Mouse (Mus musculus) limb, embryonic 12.5 days (tissue): ENCODE data around the gene Dagla. TPM values are rescaled to one million over a fixed set of nuclear protein-coding genes. Genes with fewer than 3 reads are reported as not detected.
A peak's percentile ranks its signal among the peaks of the same experiment; 100 is the strongest.

Experiments
- ATAC-seq: fragments of 200-750 bp; cut with Nextera tagmentation; 2 replicates; pipeline ENCODE4 v1.8.0; 2017; ENCODE audit warnings: low read depth, moderate TSS enrichment; ENCODE audit not compliant: insufficient number of reproducible peaks, insufficient read depth, low FRiP score, low TSS enrichment
- H3K27ac ChIP-seq: fragments of 300-500 bp; sonication (generic); 2 replicates; pipeline ENCODE4 v1.5.1; 2016; ENCODE audit warnings: mild to moderate bottlenecking, moderate library complexity
- H3K27me3 ChIP-seq: fragments of 300-500 bp; sonication (generic); 2 replicates; pipeline ENCODE4 v1.6.1; 2016; ENCODE audit warnings: mild to moderate bottlenecking, moderate library complexity
- H3K36me3 ChIP-seq: fragments of 300-500 bp; sonication (generic); 2 replicates; pipeline ENCODE4 v1.6.1; 2016; ENCODE audit warnings: mild to moderate bottlenecking, moderate library complexity
- H3K4me1 ChIP-seq: fragments of 300-500 bp; sonication (generic); replicated peaks from 2 replicates; pipeline ENCODE4 v1.6.1; 2016
- H3K4me2 ChIP-seq: fragments of 300-500 bp; sonication (generic); 2 replicates; pipeline ENCODE4 v1.6.1; 2016; ENCODE audit warnings: mild to moderate bottlenecking, moderate library complexity
- H3K4me3 ChIP-seq: fragments of 300-500 bp; sonication (generic); replicated peaks from 2 replicates; pipeline ENCODE4 v1.5.1; 2016; ENCODE audit warnings: mild to moderate bottlenecking
- H3K9ac ChIP-seq: fragments of 300-500 bp; sonication (generic); replicated peaks from 2 replicates; pipeline ENCODE4 v1.6.1; 2016; ENCODE audit warnings: mild to moderate bottlenecking, moderate library complexity
- H3K9me3 ChIP-seq: fragments of 300-500 bp; sonication (generic); 2 replicates; pipeline ENCODE4 v1.6.1; 2016; ENCODE audit warnings: mild to moderate bottlenecking, moderate library complexity
- WGBS: fragments of 180-500 bp; shearing (Covaris S2); methylation state at CpG from one replicate; pipeline ENCODE4 v1.1.7; 2016; 5-methylcytosine and 5-hydroxymethylcytosine counted together
- polyA plus RNA-seq: library from polyadenylated mRNA; unstranded; fragments of >200 nt; fragmentation: Nextera tagmentation; extraction: Ambion mirVana; gene quantifications from 2 replicates; pipeline ENCODE4 v1.2.1, GENCODE M21; 2016

Gene Dagla
- polyA plus RNA-seq, 1 experiment from 2014 or later: 1.8 TPM

DNA sequence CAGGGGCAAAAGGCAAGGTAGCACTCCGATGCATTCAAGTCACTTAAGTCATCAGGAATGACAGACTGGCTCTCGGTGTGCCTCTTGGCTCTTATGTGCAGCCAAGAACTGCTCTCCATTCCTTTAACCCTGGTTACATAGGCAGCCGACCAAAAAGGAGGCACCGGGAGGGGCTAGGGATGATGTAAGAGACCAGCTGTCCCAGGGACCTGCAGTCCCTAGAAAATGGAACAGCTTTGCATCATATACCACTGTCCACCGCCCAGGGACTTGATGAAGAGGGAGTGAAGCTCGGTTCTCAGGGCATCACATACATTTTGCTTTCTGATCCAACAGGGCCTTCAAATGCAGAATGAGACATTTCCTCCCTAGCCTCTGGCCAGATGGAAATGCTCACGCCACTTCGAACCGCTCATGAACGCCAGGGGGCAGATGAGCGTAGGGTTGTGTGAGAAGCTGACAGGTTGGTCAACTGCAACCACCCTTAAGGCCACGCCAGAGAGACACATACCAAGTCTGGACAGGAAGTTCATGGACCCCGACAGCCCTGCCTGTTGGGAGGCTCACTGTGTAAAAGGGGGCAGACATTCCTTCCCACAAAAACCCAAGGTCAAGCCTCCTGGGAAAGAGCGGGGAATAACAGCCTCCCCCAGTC lies 38.4 kb downstream of the Dagla start:
- no peak overlapping the region for H3K9ac ChIP-seq
- peak overlapping the region; percentile 24; the same call in 1 of the 2 replicates for H3K4me2 ChIP-seq
- no peak overlapping the region for H3K27ac ChIP-seq
- no peak; the same call in 1 of the 2 replicates for ATAC-seq
- H3K36me3 ChIP-seq: no peaks in the 10 kb centered on the region
- no peaks in the 10 kb centered on the region for H3K9me3 ChIP-seq
- peaks cover 58% of the 10 kb centered on the region for H3K27me3 ChIP-seq
- peaks cover 28% of the 10 kb centered on the region for H3K4me1 ChIP-seq
- no peak overlapping the region for H3K4me3 ChIP-seq
- 23% methylated on average over 14 of the region's 14 CpGs for WGBS

DNA sequence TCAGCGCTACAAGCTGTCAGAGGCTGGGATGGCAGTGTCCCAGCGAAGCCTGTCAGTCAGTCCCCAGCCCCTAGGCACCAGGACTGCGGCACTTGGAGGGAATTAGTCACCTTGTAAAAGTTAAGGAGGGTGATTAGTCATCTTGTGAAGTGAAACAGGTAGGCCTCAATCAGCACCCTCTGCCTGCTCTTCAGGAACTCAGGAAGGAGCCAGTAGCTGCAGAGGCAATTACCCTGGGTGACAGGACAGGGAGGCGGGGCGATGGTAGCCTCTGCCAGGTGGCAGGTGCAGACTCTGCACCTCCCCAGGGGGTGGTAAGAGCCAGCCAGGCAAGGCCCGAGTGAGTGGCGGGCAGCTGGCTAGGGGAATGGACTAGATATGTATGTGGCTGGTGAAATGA lies 43.3 kb downstream of the Dagla start:
- Histone ChIP-seq H3K36me3 (no peaks in the 10 kb centered on the region), H3K9ac (no peak overlapping the region), H3K27me3 (peaks cover 73% of the 10 kb centered on the region), H3K27ac (no peak overlapping the region), H3K9me3 (no peaks in the 10 kb centered on the region), H3K4me1 (peaks cover 21% of the 10 kb centered on the region), H3K4me2 (no peak overlapping the region), H3K4me3 (no peak overlapping the region)
- 27% methylated on average over 7 of the region's 7 CpGs for WGBS
- ATAC-seq: no peak

DNA sequence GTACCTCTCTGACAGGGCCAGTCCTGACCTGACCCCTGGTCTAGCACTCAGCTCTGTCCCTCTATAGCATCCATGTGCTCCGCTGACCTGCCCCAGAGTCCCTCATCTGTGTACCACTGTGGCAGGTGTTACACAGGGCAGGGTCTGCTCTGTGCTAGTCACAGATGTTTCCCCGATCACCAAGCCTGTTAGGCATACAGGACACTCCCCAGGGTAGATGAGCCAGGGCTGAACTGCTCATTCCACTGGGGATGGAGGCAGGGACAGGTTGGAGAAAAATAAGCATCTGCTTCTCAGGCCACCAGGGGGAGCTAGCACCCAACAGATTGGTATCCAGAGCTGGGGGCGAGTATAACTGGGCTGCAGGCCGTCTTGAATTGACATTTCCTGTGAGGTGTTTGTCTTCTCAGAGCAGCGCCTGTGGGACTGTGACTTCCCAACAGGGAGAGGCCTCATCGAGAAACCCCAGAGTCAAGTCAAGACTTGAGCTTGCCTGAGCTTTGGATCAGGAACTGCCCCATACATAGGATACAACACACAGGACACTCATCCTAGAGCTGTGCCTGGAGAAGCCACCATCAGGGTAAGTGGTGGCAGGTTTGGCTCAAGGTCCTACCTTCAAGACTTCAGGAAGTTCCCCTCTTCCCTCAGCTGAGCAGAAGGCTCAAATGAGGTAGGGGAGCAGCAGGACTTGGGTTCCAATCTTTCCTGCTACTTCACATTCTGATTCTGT lies 46.2 kb downstream of the Dagla start:
- Histone ChIP-seq H3K36me3 (no peaks in the 10 kb centered on the region), H3K27me3 (peaks cover 55% of the 10 kb centered on the region), H3K4me2 (no peak overlapping the region), H3K4me1 (peaks cover 10% of the 10 kb centered on the region), H3K4me3 (no peak overlapping the region), H3K9me3 (no peaks in the 10 kb centered on the region), H3K27ac (no peak overlapping the region), H3K9ac (no peak overlapping the region)
- 20% methylated on average over 6 of the region's 6 CpGs for WGBS
- ATAC-seq: 0 out of 2 replicates have a peak, but pooled peaks have one; percentile 44

DNA sequence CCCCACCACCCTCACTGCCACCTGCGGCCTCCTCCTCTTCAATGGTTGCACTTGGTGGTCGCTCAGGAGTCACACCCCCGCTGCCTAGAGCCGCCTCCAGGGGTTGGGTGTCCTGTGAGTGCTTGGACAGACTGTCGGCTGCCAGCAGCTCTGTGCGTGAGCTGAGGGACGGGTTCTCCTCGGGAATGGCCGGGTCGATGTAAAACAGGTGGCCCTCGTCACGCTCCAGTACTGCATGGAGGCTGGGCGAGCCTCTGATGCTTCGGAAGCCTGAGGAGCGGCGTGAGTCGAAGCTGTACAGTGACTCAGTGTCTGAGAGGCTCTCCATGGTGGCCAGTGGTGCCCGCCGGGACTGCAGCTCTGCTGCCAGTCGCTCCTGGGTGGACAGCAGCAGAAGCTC lies 56.5 kb downstream of the Dagla start:
- Histone ChIP-seq H3K4me3 (no peak overlapping the region), H3K9ac (no peak overlapping the region), H3K4me1 (peaks cover 40% of the 10 kb centered on the region), H3K4me2 (no peak overlapping the region), H3K36me3 (0 out of 2 replicates have a peak, but pooled peaks cover 9% of the 10 kb centered on the region), H3K27me3 (peaks cover 39% of the 10 kb centered on the region), H3K9me3 (no peaks in the 10 kb centered on the region), H3K27ac (no peak overlapping the region)
- ATAC-seq: peak; percentile 11; the same call in 1 of the 2 replicates
- 32% methylated on average over 20 of the region's 20 CpGs for WGBS

DNA sequence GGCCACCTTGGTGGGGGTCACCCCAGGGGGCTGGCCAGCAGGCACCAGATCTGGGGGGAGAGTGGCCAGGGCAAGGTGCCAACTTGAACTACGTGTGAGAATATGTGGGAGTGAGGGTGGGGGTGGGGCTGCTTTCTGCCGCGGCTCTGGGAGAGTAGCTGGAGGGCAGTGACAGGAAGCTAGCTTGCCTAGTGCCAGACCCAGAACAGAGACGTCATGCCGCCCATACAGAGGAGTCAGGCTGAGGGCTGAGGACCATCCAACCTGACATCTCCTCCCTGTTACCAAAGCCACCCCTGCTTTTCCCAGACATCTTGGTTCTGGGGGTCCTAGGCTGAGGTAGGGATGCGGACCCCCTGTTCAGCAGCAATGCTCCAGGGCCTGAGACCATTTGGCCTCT lies 57.5 kb downstream of the Dagla start:
- no peak overlapping the region; the same call in 1 of the 2 replicates for H3K4me2 ChIP-seq
- no peak overlapping the region for H3K4me3 ChIP-seq
- WGBS: 19% methylated on average over 6 of the region's 6 CpGs
- H3K9ac ChIP-seq: no peak overlapping the region
- H3K4me1 ChIP-seq: peaks cover 46% of the 10 kb centered on the region
- H3K27ac ChIP-seq: no peak overlapping the region
- 0 out of 2 replicates have a peak, but pooled peaks cover 9% of the 10 kb centered on the region for H3K36me3 ChIP-seq
- H3K27me3 ChIP-seq: peaks cover 39% of the 10 kb centered on the region
- no peaks in the 10 kb centered on the region for H3K9me3 ChIP-seq
- ATAC-seq: no peak

DNA sequence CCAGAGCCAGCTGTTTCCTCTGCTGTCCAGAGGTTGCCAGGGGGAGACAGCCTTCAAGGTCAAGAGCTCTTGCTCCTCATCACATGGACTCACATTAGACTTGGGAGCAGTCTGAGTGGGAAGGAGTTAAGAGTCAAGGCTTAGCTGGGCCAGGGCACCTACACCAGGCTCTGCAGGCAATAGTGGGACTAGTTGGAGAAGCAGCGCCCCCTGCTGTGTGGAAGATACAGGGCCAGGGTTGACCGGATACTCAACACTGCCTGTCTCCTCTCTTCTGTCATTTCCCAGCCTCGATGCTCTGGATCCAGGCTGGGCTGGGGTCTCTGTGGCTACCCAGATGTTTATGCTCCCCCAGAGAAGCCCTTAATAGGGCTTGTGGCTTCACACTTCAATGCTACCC lies 60.5 kb downstream of the Dagla start:
- peaks cover 58% of the 10 kb centered on the region for H3K4me1 ChIP-seq
- WGBS: 21% methylated on average over 3 of the region's 3 CpGs
- ATAC-seq: no peak
- 0 out of 2 replicates have a peak overlapping the region, but pooled peaks have one; percentile 5 for H3K27ac ChIP-seq
- H3K9me3 ChIP-seq: no peaks in the 10 kb centered on the region
- no peak overlapping the region for H3K4me3 ChIP-seq
- H3K9ac ChIP-seq: no peak overlapping the region
- no peak overlapping the region for H3K4me2 ChIP-seq
- peaks cover 14% of the 10 kb centered on the region for H3K27me3 ChIP-seq
- 0 out of 2 replicates have a peak, but pooled peaks cover 9% of the 10 kb centered on the region for H3K36me3 ChIP-seq

DNA sequence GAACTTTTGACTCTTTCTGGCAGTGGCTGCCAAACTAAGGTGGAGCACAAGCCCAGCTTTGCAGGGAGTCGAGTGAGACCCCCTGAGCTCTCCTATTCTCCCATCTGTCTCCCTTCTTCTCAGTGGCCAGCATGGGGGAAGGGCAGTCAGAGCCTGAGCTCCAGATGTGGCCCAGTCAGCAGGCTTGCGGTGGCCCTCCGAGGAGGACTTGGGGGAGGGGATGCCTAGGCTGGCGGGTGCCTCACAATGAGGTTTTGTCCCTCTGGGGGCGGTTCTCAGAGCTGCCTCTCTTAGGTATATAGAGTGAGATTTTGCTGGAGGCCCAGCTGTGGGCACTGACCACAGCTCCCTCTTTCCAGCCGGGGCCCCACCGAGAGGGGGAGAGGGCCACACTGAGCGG lies 61.8 kb downstream of the Dagla start:
- H3K4me2 ChIP-seq: 0 out of 2 replicates have a peak overlapping the region, but pooled peaks have one; percentile 6
- H3K9me3 ChIP-seq: no peaks in the 10 kb centered on the region
- H3K27ac ChIP-seq: peak overlapping the region; percentile 51
- H3K27me3 ChIP-seq: peaks cover 5% of the 10 kb centered on the region; the same call in 1 of the 2 replicates
- 0 out of 2 replicates have a peak, but pooled peaks cover 7% of the 10 kb centered on the region for H3K36me3 ChIP-seq
- WGBS: 7% methylated on average over 8 of the region's 8 CpGs
- H3K4me3 ChIP-seq: no peak overlapping the region
- ATAC-seq: no peak
- peaks cover 59% of the 10 kb centered on the region for H3K4me1 ChIP-seq
- H3K9ac ChIP-seq: 0 out of 2 replicates have a peak overlapping the region, but pooled peaks have one; percentile 13

DNA sequence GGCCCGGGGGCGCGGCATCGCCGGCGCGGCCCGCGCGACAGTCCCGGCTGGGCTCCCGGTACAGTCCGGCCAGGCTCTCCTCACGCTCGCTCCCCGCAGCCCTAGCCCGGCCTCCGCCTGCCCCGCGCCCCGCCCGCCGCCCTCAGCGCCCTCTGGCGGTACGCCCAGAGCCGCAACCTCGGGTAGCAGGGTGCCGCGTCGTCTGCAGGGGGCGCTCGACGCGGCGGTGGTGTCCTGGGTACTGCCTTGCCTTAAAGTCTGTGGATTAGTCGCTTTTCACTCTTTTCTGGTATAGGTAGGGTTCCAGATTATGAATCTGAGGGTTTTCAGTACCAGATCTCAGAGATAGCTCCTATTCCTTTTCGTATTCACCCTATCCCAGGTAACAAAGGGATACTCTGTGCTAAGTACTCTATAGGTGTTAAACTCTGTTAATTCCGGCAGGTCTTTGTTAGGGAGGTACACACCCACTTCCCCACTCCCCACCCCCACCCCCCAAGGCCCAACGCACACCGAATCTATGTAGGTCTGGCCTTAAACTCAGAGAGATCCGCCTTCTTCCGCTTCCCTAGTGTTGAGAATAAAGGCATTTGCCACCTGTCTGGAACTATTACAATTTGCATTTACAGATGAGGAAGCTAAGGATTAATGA lies 63.9 kb downstream of the Dagla start, which contains the start of gene Myrf:
Gene Myrf, minus strand, starts transcription at position 95 of the 652 bp plus-strand sequence.
- ATAC-seq: peak; percentile 48
- H3K9me3 ChIP-seq: no peaks in the 10 kb centered on the region
- H3K36me3 ChIP-seq: no peaks in the 10 kb centered on the region
- no peaks in the 10 kb centered on the region; the same call in 1 of the 2 replicates for H3K27me3 ChIP-seq
- H3K9ac ChIP-seq: peak within 1 kb of the TSS; percentile 72
- peaks cover 41% of the 10 kb centered on the region for H3K4me1 ChIP-seq
- peak within 1 kb of the TSS; percentile 78 for H3K4me2 ChIP-seq
- 8% methylated on average over 42 of the region's 43 CpGs for WGBS
- H3K4me3 ChIP-seq: peak within 1 kb of the TSS; percentile 55
- H3K27ac ChIP-seq: no peak within 1 kb of the TSS

DNA sequence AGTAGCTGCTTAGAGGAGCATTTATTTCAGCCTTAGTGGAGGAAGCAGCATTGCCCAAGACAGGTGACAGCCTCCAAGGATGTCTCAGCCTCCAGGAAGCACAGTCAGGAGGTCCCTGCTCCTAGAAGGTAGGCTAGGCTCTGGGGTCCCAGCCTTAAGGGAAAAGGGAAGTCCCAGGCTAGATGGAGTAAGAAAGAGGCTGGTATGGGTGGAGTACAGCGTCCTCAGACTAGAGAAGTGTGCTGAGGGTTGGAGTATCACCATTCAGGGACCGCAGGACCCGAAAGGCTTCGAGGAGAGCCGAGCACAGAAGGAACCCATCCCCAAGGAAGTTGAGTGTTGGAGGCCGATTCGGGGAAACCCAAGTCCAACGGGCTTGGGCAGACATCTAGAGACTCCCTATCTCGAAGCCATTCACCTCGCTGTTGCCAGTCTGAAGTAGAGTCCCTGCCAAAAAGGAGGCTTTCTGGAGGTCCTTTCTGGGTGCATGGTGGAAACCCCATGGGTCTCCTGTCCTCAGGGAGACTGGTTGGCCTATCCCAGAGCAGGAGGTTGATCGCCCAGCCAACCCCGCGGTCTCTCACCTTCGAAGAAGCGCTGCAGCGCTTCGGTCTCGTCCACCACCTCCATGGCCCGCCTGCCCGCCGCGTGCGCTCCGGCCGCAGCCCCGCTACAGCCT lies 64.6 kb downstream of the Dagla start:
- H3K27ac ChIP-seq: no peak overlapping the region
- 4% methylated on average over 26 of the region's 26 CpGs for WGBS
- ATAC-seq: 0 out of 2 replicates have a peak, but pooled peaks have one; percentile 29

DNA sequence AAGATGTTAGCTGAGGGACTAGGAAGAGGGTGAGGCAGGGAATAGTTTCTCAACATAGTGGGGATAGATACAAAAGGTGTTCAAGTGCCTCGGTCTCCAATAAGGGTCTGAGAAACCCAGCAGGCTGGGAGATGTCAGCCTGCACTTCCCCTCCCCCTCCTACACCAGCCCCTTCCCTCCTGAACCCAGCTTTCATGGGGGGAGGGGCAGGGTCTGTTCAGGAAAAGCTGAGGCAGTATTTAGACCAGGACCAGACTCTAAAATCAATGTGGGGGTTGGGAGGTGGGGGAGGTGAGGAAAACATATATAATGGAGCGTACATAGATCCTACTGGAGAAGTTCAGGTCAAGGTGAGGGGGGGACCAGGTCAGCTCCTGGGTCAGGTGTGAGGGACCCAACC lies 65.3 kb downstream of the Dagla start:
- Histone ChIP-seq H3K4me2 (peak overlapping the region; percentile 78), H3K27ac (no peak overlapping the region), H3K27me3 (no peaks in the 10 kb centered on the region; the same call in 1 of the 2 replicates), H3K9ac (no peak overlapping the region), H3K9me3 (no peaks in the 10 kb centered on the region), H3K36me3 (no peaks in the 10 kb centered on the region), H3K4me3 (0 out of 2 replicates have a peak overlapping the region, but pooled peaks have one; percentile 55), H3K4me1 (peaks cover 37% of the 10 kb centered on the region)
- WGBS: 26% methylated on average over 2 of the region's 2 CpGs
- ATAC-seq: no peak

More for the DNA sequence above, 64.6 kb downstream of the Dagla start:
- H3K27me3 ChIP-seq: no peaks in the 10 kb centered on the region; the same call in 1 of the 2 replicates
- H3K4me1 ChIP-seq: peaks cover 41% of the 10 kb centered on the region
- H3K4me3 ChIP-seq: peak overlapping the region; percentile 55
- no peaks in the 10 kb centered on the region for H3K36me3 ChIP-seq
- H3K9ac ChIP-seq: peak overlapping the region; percentile 72
- H3K9me3 ChIP-seq: no peaks in the 10 kb centered on the region
- peak overlapping the region; percentile 78 for H3K4me2 ChIP-seq
